Mouse (Mus musculus): ENCODE measurements around the gene 1600002K03Rik. TPM values are rescaled to one million over a fixed set of nuclear protein-coding genes. Genes with fewer than 3 reads are reported as not detected.
A peak's percentile ranks its signal among the peaks of the same experiment; 100 is the strongest.

1600002K03Rik gene
- polyA plus RNA-seq, 1 experiment from 2014 or later, result 14.3 TPM

DNA sequence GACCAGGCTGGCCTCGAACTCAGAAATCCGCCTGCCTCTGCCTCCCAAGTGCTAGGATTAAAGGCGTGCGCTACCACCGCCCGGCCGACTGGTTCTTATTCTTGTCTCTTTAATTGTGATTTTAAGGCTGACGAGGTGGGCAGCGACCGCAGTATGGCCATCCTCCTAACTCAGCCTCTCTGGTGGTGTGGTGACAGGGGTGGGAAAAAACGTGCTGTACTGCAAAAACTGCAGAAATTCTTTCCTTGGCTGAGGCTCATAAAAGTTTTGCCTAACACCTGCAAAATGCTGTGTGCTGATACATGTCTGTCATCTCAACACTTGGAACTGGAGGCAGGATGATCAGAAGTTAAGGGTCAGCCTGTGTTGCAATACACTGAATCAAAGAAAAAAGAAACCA is 614 bp downstream of the 1600002K03Rik start:
- ATAC-seq (ENCODE audit: low FRiP score), result no peak
- peaks cover 57% of the 10 kb centered on the region for H3K4me1 ChIP-seq
- peak overlapping the region; percentile 92 for H3K27ac ChIP-seq (replicated peaks)
- WGBS, result 5% methylated on average over 11 of the region's 11 CpGs
- H3K9ac ChIP-seq (replicated peaks), result peak overlapping the region; percentile 60
- H3K4me3 ChIP-seq (replicated peaks), result peak overlapping the region; percentile 56
- H3K4me2 ChIP-seq, result peak overlapping the region; percentile 79
- H3K9me3 ChIP-seq (replicated peaks), result no peaks in the 10 kb centered on the region
- H3K36me3 ChIP-seq, result peaks cover 25% of the 10 kb centered on the region
- no peaks in the 10 kb centered on the region for H3K27me3 ChIP-seq (replicated peaks)

- ATAC-seq (ENCODE audit: low FRiP score), result no peak
- no peak overlapping the region for H3K4me3 ChIP-seq (replicated peaks)
- peaks cover 25% of the 10 kb centered on the region for H3K36me3 ChIP-seq
- no peak overlapping the region; the same call in 1 of the 2 replicates for H3K4me2 ChIP-seq
- H3K27me3 ChIP-seq (replicated peaks), result no peaks in the 10 kb centered on the region
- H3K4me1 ChIP-seq, result peaks cover 53% of the 10 kb centered on the region
- no peak overlapping the region for H3K9ac ChIP-seq (replicated peaks)
- H3K27ac ChIP-seq (replicated peaks), result no peak overlapping the region
- WGBS, result 87% methylated on average over 10 of the region's 10 CpGs
- no peaks in the 10 kb centered on the region for H3K9me3 ChIP-seq (replicated peaks)
Measured at GRCm38 (mm10) chr10:80173955-80174640, 1.4 kb downstream of the 1600002K03Rik start.

GRCm38 (mm10) chr10:80174705-80175104 is 2.0 kb downstream of the 1600002K03Rik start:
- Histone ChIP-seq H3K4me1 (peaks cover 47% of the 10 kb centered on the region), H3K9ac (replicated peaks) (no peak overlapping the region), H3K27me3 (replicated peaks) (no peaks in the 10 kb centered on the region), H3K4me2 (no peak overlapping the region), H3K9me3 (replicated peaks) (no peaks in the 10 kb centered on the region), H3K36me3 (peaks cover 25% of the 10 kb centered on the region), H3K27ac (replicated peaks) (no peak overlapping the region), H3K4me3 (replicated peaks) (no peak overlapping the region)
- WGBS, result 36% methylated on average over 2 of the region's 2 CpGs
- ATAC-seq (ENCODE audit: low FRiP score), result no peak

GRCm38 (mm10) chr10:80175536-80176269 is 3.0 kb downstream of the 1600002K03Rik start:
- Histone ChIP-seq H3K36me3 (peaks cover 15% of the 10 kb centered on the region), H3K9ac (replicated peaks) (no peak overlapping the region; the same call in 1 of the 2 replicates), H3K4me2 (no peak overlapping the region), H3K4me1 (peaks cover 47% of the 10 kb centered on the region), H3K4me3 (replicated peaks) (no peak overlapping the region), H3K27me3 (replicated peaks) (no peaks in the 10 kb centered on the region), H3K27ac (replicated peaks) (peak overlapping the region; percentile 33; the same call in 1 of the 2 replicates), H3K9me3 (replicated peaks) (no peaks in the 10 kb centered on the region)
- no peak for ATAC-seq (ENCODE audit: low FRiP score)
- 23% methylated on average over 4 of the region's 4 CpGs for WGBS

- no peak overlapping the region for H3K4me3 ChIP-seq (replicated peaks)
- WGBS, result 81% methylated on average over 5 of the region's 5 CpGs
- H3K9ac ChIP-seq (replicated peaks), result no peak overlapping the region; the same call in 1 of the 2 replicates
- peak overlapping the region; percentile 33; the same call in 1 of the 2 replicates for H3K27ac ChIP-seq (replicated peaks)
- H3K4me1 ChIP-seq, result peaks cover 50% of the 10 kb centered on the region
- no peak for ATAC-seq (ENCODE audit: low FRiP score)
- no peaks in the 10 kb centered on the region for H3K27me3 ChIP-seq (replicated peaks)
- H3K9me3 ChIP-seq (replicated peaks), result no peaks in the 10 kb centered on the region
- H3K4me2 ChIP-seq, result no peak overlapping the region
- H3K36me3 ChIP-seq, result peaks cover 9% of the 10 kb centered on the region
Measured at GRCm38 (mm10) chr10:80176270-80176834, 3.6 kb downstream of the 1600002K03Rik start.

- H3K4me2 ChIP-seq, result no peak overlapping the region
- no peak for ATAC-seq (ENCODE audit: low FRiP score)
- peaks cover 4% of the 10 kb centered on the region; the same call in 1 of the 2 replicates for H3K36me3 ChIP-seq
- H3K4me1 ChIP-seq, result peaks cover 49% of the 10 kb centered on the region
- no peaks in the 10 kb centered on the region for H3K9me3 ChIP-seq (replicated peaks)
- no peak overlapping the region for H3K9ac ChIP-seq (replicated peaks)
- no peak overlapping the region for H3K4me3 ChIP-seq (replicated peaks)
- H3K27ac ChIP-seq (replicated peaks), result no peak overlapping the region
- 66% methylated on average over 7 of the region's 7 CpGs for WGBS
- no peaks in the 10 kb centered on the region for H3K27me3 ChIP-seq (replicated peaks)
Measured at GRCm38 (mm10) chr10:80177441-80178279, 4.9 kb downstream of the 1600002K03Rik start.

DNA sequence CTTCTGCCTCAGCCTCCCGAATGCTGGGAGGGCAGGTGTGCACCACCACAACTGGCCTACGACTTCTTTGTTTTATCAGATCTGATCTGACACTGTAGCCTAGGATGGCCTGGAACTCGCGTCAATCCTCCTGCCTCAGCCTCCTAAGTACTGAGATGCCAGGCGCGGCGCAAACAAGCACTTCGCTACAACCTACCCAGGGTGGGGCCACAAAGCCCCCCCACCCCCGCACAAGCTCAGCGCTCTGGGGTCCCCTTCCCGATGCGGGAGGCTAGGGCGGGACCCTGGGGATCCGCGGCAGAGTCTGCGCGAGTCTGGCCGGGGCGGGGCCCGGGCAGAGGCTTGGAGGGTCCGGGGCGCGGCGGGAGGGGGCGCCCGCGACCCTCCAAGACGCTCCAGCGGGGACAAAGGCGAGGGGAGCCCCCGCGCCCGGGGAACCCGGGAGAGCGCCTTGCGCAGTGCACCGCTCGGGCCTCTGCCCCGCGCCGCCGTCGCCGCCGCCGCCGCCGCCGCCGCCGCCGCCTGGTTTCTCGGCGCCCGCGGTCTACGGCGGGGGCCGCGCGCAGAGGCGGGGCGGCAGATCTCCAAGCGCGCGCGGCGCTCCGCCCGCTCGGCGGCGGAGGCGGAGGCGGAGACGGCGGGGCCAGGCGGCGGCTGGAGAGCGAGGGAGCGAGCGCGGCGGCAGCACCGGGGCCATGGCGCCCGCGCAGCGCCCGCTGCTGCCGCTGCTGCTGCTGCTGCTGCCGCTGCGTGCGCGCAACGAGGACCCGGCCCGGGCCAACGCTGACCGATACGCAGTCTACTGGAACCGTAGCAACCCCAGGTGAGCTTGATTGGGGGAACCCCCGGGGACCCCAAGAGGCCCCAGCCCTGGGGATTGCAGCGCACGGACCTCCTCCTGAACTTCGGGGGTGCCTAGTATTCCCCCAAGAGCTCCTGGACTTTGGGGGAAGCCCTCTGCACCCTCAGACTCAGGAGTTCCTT is 6.6 kb downstream of the 1600002K03Rik start, which contains the start of gene Efna2:
Gene Efna2, plus strand, starts transcription at position 415 of the 984 bp plus-strand sequence.
- peak; percentile 66 for ATAC-seq (ENCODE audit: low FRiP score)
- Histone ChIP-seq H3K9ac (replicated peaks) (peak within 1 kb of the TSS; percentile 91), H3K36me3 (peaks cover 4% of the 10 kb centered on the region; the same call in 1 of the 2 replicates), H3K27me3 (replicated peaks) (no peaks in the 10 kb centered on the region), H3K4me3 (replicated peaks) (peak within 1 kb of the TSS; percentile 82), H3K4me1 (peaks cover 41% of the 10 kb centered on the region), H3K4me2 (peak within 1 kb of the TSS; percentile 81), H3K27ac (replicated peaks) (peak within 1 kb of the TSS; percentile 80), H3K9me3 (replicated peaks) (no peaks in the 10 kb centered on the region)
- 2% methylated on average over 71 of the region's 106 CpGs for WGBS

- no peak for ATAC-seq (ENCODE audit: low FRiP score)
- 53% methylated on average over 6 of the region's 6 CpGs for WGBS
- no peak overlapping the region for H3K27ac ChIP-seq (replicated peaks)
Measured at GRCm38 (mm10) chr10:80180288-80180687, 7.5 kb downstream of the 1600002K03Rik start.

GRCm38 (mm10) chr10:80180823-80181222 is 8.1 kb downstream of the 1600002K03Rik start:
- no peaks in the 10 kb centered on the region for H3K27me3 ChIP-seq (replicated peaks)
- H3K27ac ChIP-seq (replicated peaks), result peak overlapping the region; percentile 23; the same call in 1 of the 2 replicates
- peak overlapping the region; percentile 82 for H3K4me3 ChIP-seq (replicated peaks)
- H3K36me3 ChIP-seq, result peaks cover 4% of the 10 kb centered on the region; the same call in 1 of the 2 replicates
- WGBS, result 53% methylated on average over 5 of the region's 5 CpGs
- peak overlapping the region; percentile 91 for H3K9ac ChIP-seq (replicated peaks)
- H3K9me3 ChIP-seq (replicated peaks), result no peaks in the 10 kb centered on the region
- peaks cover 36% of the 10 kb centered on the region for H3K4me1 ChIP-seq
- ATAC-seq (ENCODE audit: low FRiP score), result no peak
- peak overlapping the region; percentile 81 for H3K4me2 ChIP-seq

More at GRCm38 (mm10) chr10:80180288-80180687, 7.5 kb downstream of the 1600002K03Rik start:
- Histone ChIP-seq H3K36me3 (peaks cover 4% of the 10 kb centered on the region; the same call in 1 of the 2 replicates), H3K4me2 (peak overlapping the region; percentile 81), H3K27me3 (replicated peaks) (no peaks in the 10 kb centered on the region), H3K9me3 (replicated peaks) (no peaks in the 10 kb centered on the region), H3K4me1 (peaks cover 39% of the 10 kb centered on the region), H3K4me3 (replicated peaks) (peak overlapping the region; percentile 82), H3K9ac (replicated peaks) (peak overlapping the region; percentile 91)

GRCm38 (mm10) chr10:80182547-80182946 is 9.8 kb downstream of the 1600002K03Rik start:
- ATAC-seq (ENCODE audit: low FRiP score), result no peak
- Histone ChIP-seq H3K36me3 (peaks cover 11% of the 10 kb centered on the region), H3K4me2 (no peak overlapping the region), H3K4me1 (peaks cover 32% of the 10 kb centered on the region), H3K27me3 (replicated peaks) (no peaks in the 10 kb centered on the region), H3K9ac (replicated peaks) (no peak overlapping the region), H3K4me3 (replicated peaks) (no peak overlapping the region), H3K9me3 (replicated peaks) (no peaks in the 10 kb centered on the region), H3K27ac (replicated peaks) (no peak overlapping the region)
- WGBS, result 92% methylated on average over 7 of the region's 7 CpGs

Measured in neural tube, embryonic 15.5 days (tissue).